Comparison of ENCODE assay signal across 10 mouse cellular contexts in the genomic region with DNA sequence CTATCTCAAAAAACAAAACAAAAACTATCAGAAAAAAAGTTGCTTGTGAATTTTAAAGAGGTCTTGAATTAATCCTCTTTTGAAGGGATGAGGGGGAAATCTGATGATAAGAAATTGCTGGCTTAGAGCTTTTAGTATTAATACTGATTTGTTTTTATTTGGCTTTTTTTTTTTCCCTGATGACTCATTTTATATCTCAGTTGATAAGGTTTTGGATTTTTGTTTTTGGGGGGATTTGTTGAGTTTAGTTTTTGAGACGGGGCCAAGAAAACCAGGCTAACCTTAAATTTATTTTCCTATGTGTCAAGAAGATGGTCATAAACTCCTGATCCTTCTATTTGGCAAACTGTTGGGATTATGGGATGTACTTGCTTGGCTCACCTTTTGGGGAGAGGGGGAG. TPM values are rescaled to one million over a fixed set of nuclear protein-coding genes. Genes with fewer than 3 reads are reported as not detected.
DNase-seq lines count a peak whose midpoint lies in the region; ATAC-seq and TF ChIP-seq lines count a peak whose summit lies in the region.
"Had no signal": no experiment of that assay in that cellular context is flagged by ENCODE, and none has a peak within 500 bp of the region (broad histone marks: within the 10 kb centered on the region; RNA-seq: fewer than 3 reads in every experiment).

No protein-coding gene starts in this region.

- no peaks in the 10 kb centered on the region for H3K27me3 ChIP-seq in heart, embryonic 15.5 days
- no peaks in the 10 kb centered on the region for H3K27me3 ChIP-seq in forebrain, embryonic 16.5 days (replicated peaks; ENCODE audit: control insufficient read depth, insufficient read depth, low read length)
- no peaks in the 10 kb centered on the region for H3K27me3 ChIP-seq in liver, embryonic 15.5 days

- in situ Hi-C loops in ES-E14 (cut with MboI; ENCODE audit: low sequenced_read_pairs in 2 of 2, unreplicated experiment in 2 of 2): no loop called here

- H3K4me3 ChIP-seq in heart, embryonic 15.5 days: 0 out of 2 replicates have a peak overlapping the region, but pooled peaks have one; percentile 64
- H3K4me3 ChIP-seq in ES-E14 (ENCODE audit: insufficient read depth in 1 of 2, low read depth in 1 of 2, low read length in 2 of 2, poor library complexity in 1 of 2, severe bottlenecking in 1 of 2): 0 out of 4 replicates have a peak overlapping the region, but pooled peaks of 1 of the 2 experiments have one; percentile 0
- no peak overlapping the region for H3K4me3 ChIP-seq in forebrain, embryonic 16.5 days (replicated peaks; ENCODE audit: low read length)
- H3K4me3 ChIP-seq in liver, embryonic 15.5 days (replicated peaks): peak overlapping the region; percentile 88

- H3K9ac ChIP-seq in heart, embryonic 15.5 days: no peak overlapping the region
- H3K9ac ChIP-seq in ES-E14 (ENCODE audit: insufficient read depth, low read depth, low read length, poor library complexity, severe bottlenecking): peak overlapping the region; percentile 58; the same call in 1 of the 2 replicates
- no peak overlapping the region for H3K9ac ChIP-seq in forebrain, embryonic 16.5 days (replicated peaks; ENCODE audit: low read depth, low read length)
- H3K9ac ChIP-seq in liver, embryonic 15.5 days: no peak overlapping the region

- intact Hi-C loops in heart, postnatal 14 days (cut with DNase I): no loop called here

- H3K4me1 ChIP-seq in heart, embryonic 15.5 days (replicated peaks): peaks cover 20% of the 10 kb centered on the region
- no peaks in the 10 kb centered on the region; a peak in 2 of 4 replicates for H3K4me1 ChIP-seq in ES-E14 (ENCODE audit: control insufficient read depth in 2 of 2, insufficient read depth in 2 of 2, low read length in 2 of 2, poor library complexity in 1 of 2)
- peaks cover 19% of the 10 kb centered on the region for H3K4me1 ChIP-seq in forebrain, embryonic 16.5 days (replicated peaks; ENCODE audit: control insufficient read depth, insufficient read depth, low read length)
- peaks cover 28% of the 10 kb centered on the region for H3K4me1 ChIP-seq in liver, embryonic 15.5 days (replicated peaks)

- DNase-seq in heart, postnatal 14 days: no peak
- no peak for DNase-seq in ES-E14 (ENCODE audit: low read depth, low spot score)
- DNase-seq in embryo, embryonic 10 days (ENCODE audit: low spot score): no peak
- DNase-seq in thymus, postnatal 14 days: no peak
- no peak for DNase-seq in spleen, postnatal 10 days (ENCODE audit: low spot score in 2 of 2)
- DNase-seq: retina, postnatal 1 day had no signal

- no peak for ATAC-seq in heart, embryonic 15.5 days (replicated peaks; ENCODE audit: insufficient number of reproducible peaks, insufficient read depth, low FRiP score, low read depth)
- no peak for ATAC-seq in forebrain, embryonic 16.5 days
- no peak for ATAC-seq in liver, embryonic 15.5 days (ENCODE audit: insufficient read depth)

- peak overlapping the region; percentile 63; the same call in 1 of the 2 replicates for H3K4me2 ChIP-seq in heart, embryonic 15.5 days
- peak overlapping the region; percentile 63; the same call in 1 of the 2 replicates for H3K4me2 ChIP-seq in forebrain, embryonic 16.5 days (ENCODE audit: low read length)
- peak overlapping the region; percentile 78 for H3K4me2 ChIP-seq in liver, embryonic 15.5 days

- H3K36me3 ChIP-seq in heart, embryonic 15.5 days: peaks cover 15% of the 10 kb centered on the region
- peaks cover 9% of the 10 kb centered on the region; the same call in 1 of the 2 replicates for H3K36me3 ChIP-seq in ES-E14 (ENCODE audit: control insufficient read depth, insufficient read depth, low read length, poor library complexity, severe bottlenecking)
- peaks cover 10% of the 10 kb centered on the region for H3K36me3 ChIP-seq in forebrain, embryonic 16.5 days (ENCODE audit: control insufficient read depth, insufficient read depth)
- peaks cover 27% of the 10 kb centered on the region for H3K36me3 ChIP-seq in liver, embryonic 15.5 days (replicated peaks)

- no peak overlapping the region for H3K27ac ChIP-seq in heart, embryonic 15.5 days
- H3K27ac ChIP-seq in ES-E14 (ENCODE audit: insufficient read depth, low read depth, low read length, poor library complexity, severe bottlenecking): no peak overlapping the region
- H3K27ac ChIP-seq in forebrain, embryonic 16.5 days (ENCODE audit: low read length): no peak overlapping the region
- H3K27ac ChIP-seq in liver, embryonic 15.5 days (replicated peaks): no peak overlapping the region

- H3K9me3 ChIP-seq in heart, embryonic 15.5 days (replicated peaks): no peaks in the 10 kb centered on the region
- no peaks in the 10 kb centered on the region for H3K9me3 ChIP-seq in ES-E14 (ENCODE audit: control insufficient read depth, insufficient read depth, low read depth, low read length)
- no peaks in the 10 kb centered on the region for H3K9me3 ChIP-seq in forebrain, embryonic 16.5 days (ENCODE audit: control insufficient read depth, low read length)
- H3K9me3 ChIP-seq in liver, embryonic 15.5 days (replicated peaks): no peaks in the 10 kb centered on the region

- WGBS in heart, embryonic 15.5 days: 96% methylated on average over 1 of the region's 1 CpGs
- WGBS in forebrain, embryonic 16.5 days: 89% methylated on average over 1 of the region's 1 CpGs
- 63% methylated on average over 1 of the region's 1 CpGs for WGBS in liver, embryonic 15.5 days (ENCODE audit: insufficient replicate concordance)

TF ChIP-seq in ES-E14, 5 proteins besides CTCF, POLR2A, EP300 and RAD21:
- TF ChIP-seq MAFK (IDR thresholded peaks at IDR 0.05; ENCODE audit: insufficient read depth, low read depth, low read length) (no peak), CHD2 (IDR thresholded peaks at IDR 0.05; ENCODE audit: low read depth, low read length) (no peak), HCFC1 (IDR thresholded peaks at IDR 0.05; ENCODE audit: borderline replicate concordance, insufficient read depth, low read length) (no peak), ZNF384 (IDR thresholded peaks at IDR 0.05; ENCODE audit: low read depth, low read length) (no peak), ZC3H11A (IDR thresholded peaks at IDR 0.05; ENCODE audit: borderline replicate concordance, low read depth, low read length) (no peak)
TF ChIP-seq in ES-E14: peak in this region for 0.

RNA-seq across cellular contexts. Expression of a gene that starts 2.1 kb away (rescaled TPM):
- polyA plus RNA-seq in heart, embryonic 15.5 days (2015; fragmentation: Nextera tagmentation; extraction: Ambion mirVana): 464 and 512 TPM in 2 replicates
- 100 to 1,000 TPM; 225 to 227 TPM for total RNA-seq in heart, postnatal 14 days (2021)
- 204 and 317 TPM in 2 replicates for total RNA-seq in ES-E14 (2012; rRNA removed)
- 1,143 and 1,208 TPM in 2 replicates for polyA plus RNA-seq in forebrain, embryonic 16.5 days (2015; fragmentation: Nextera tagmentation; extraction: Ambion mirVana)
- polyA plus RNA-seq in liver, embryonic 15.5 days (2015; fragmentation: Nextera tagmentation; extraction: Ambion mirVana): 236 and 277 TPM in 2 replicates

RNA-seq across cellular contexts. Expression of a gene that starts 20.1 kb away (rescaled TPM):
- not detected in 2 replicates for polyA plus RNA-seq in heart, embryonic 15.5 days (2015; fragmentation: Nextera tagmentation; extraction: Ambion mirVana)
- total RNA-seq in heart, postnatal 14 days (2021): not detected
- total RNA-seq in ES-E14 (2012; rRNA removed): not detected in 2 replicates
- polyA plus RNA-seq in forebrain, embryonic 16.5 days (2015; fragmentation: Nextera tagmentation; extraction: Ambion mirVana): not detected in 2 replicates
- polyA plus RNA-seq in liver, embryonic 15.5 days (2015; fragmentation: Nextera tagmentation; extraction: Ambion mirVana): not detected in 2 replicates
- polyA plus RNA-seq: brain, embryonic 14.5 days had no signal

RNA-seq across cellular contexts. Expression of a gene that starts 48.9 kb away (rescaled TPM):
- polyA plus RNA-seq in heart, embryonic 15.5 days (2015; fragmentation: Nextera tagmentation; extraction: Ambion mirVana): 5.0 and 36.0 TPM in 2 replicates
- total RNA-seq in heart, postnatal 14 days (2021): 10 to 100 TPM in 1 of 2 experiments, 1 to 10 TPM in 1; 3.2 to 45.5 TPM
- 8.1 and 8.4 TPM in 2 replicates for total RNA-seq in ES-E14 (2012; rRNA removed)
- 2.7 and 4.8 TPM in 2 replicates for polyA plus RNA-seq in forebrain, embryonic 16.5 days (2015; fragmentation: Nextera tagmentation; extraction: Ambion mirVana)
- polyA plus RNA-seq in liver, embryonic 15.5 days (2015; fragmentation: Nextera tagmentation; extraction: Ambion mirVana): 1.4 and 1.9 TPM in 2 replicates
